Mouse (Mus musculus) myocyte (in vitro differentiated cells): ENCODE measurements around the gene Dnah8. TPM values are rescaled to one million over a fixed set of nuclear protein-coding genes. Genes with fewer than 3 reads are reported as not detected.

Experiments used
- H3K27me3 ChIP-seq: one replicate; pipeline ENCODE4 v1.6.1; 2011; ENCODE audit not compliant: control insufficient read depth, insufficient read depth, insufficient read length
- H3K36me3 ChIP-seq: one replicate; pipeline ENCODE4 v1.6.1; 2011; ENCODE audit not compliant: control insufficient read depth, insufficient read depth
- H3K4me2 ChIP-seq: one replicate; pipeline ENCODE4 v1.6.1; 2011; ENCODE audit warnings: low read depth, control low read depth
- H3K4me3 ChIP-seq: one replicate; pipeline ENCODE4 v1.5.1; 2011; ENCODE audit warnings: mild to moderate bottlenecking, control low read depth, moderate library complexity
- H3K79me2 ChIP-seq: one replicate; pipeline ENCODE4 v1.6.1; 2011; ENCODE audit not compliant: control insufficient read depth, insufficient read depth
- H3ac ChIP-seq: one replicate; pipeline ENCODE4 v1.6.1; 2011; ENCODE audit not compliant: control insufficient read depth, insufficient read length
- CEBPB ChIP-seq: IDR thresholded peaks from 2 replicates; pipeline ENCODE4 v1.6.1; 2011; ENCODE audit warnings: mild to moderate bottlenecking, moderate library complexity; ENCODE audit not compliant: poor library complexity, insufficient read depth, severe bottlenecking
- E2F4 ChIP-seq: IDR thresholded peaks from one replicate; pipeline ENCODE4 v1.6.1; 2011; ENCODE audit warnings: mild to moderate bottlenecking, control low read depth, moderate library complexity; ENCODE audit not compliant: insufficient read depth
- MAX ChIP-seq: IDR thresholded peaks from one replicate; pipeline ENCODE4 v1.6.1; 2011; ENCODE audit warnings: low read depth, mild to moderate bottlenecking, control low read depth
- MYOD1 ChIP-seq, 3 experiments: IDR thresholded peaks; one replicate each; pipeline ENCODE4 v1.6.1; 2011; ENCODE audit warnings: control low read depth in 2 of 3, low read depth in 2 of 3, mild to moderate bottlenecking in 2 of 3, moderate library complexity in 1 of 3; ENCODE audit not compliant: insufficient read length in 2 of 3, control insufficient read depth in 1 of 3
- MYOG ChIP-seq, 3 experiments: IDR thresholded peaks; one replicate each; pipeline ENCODE4 v1.6.1; 2011; ENCODE audit warnings: control low read depth in 2 of 3, low read depth in 2 of 3, mild to moderate bottlenecking in 2 of 3; ENCODE audit not compliant: insufficient read length in 2 of 3, control insufficient read depth in 1 of 3, insufficient read depth in 1 of 3
- POLR2A ChIP-seq: IDR thresholded peaks from one replicate; pipeline ENCODE4 v1.6.1; 2011; ENCODE audit warnings: low read depth, mild to moderate bottlenecking, control low read depth, moderate library complexity; ENCODE audit not compliant: insufficient read length
- POLR2AphosphoS2 ChIP-seq: IDR thresholded peaks from one replicate; pipeline ENCODE4 v1.6.1; 2011; ENCODE audit warnings: low read depth, control low read depth; ENCODE audit not compliant: insufficient read length
- REST ChIP-seq: IDR thresholded peaks from one replicate; pipeline ENCODE4 v1.6.1; 2011; ENCODE audit warnings: mild to moderate bottlenecking, control low read depth, moderate library complexity; ENCODE audit not compliant: insufficient read depth, insufficient read length
- SRF ChIP-seq: IDR thresholded peaks from one replicate; pipeline ENCODE4 v1.6.1; 2011; ENCODE audit warnings: low read depth; ENCODE audit not compliant: control insufficient read depth, insufficient read length
- TCF12 ChIP-seq: IDR thresholded peaks from one replicate; pipeline ENCODE4 v1.6.1; 2011; ENCODE audit warnings: mild to moderate bottlenecking, control low read depth; ENCODE audit not compliant: poor library complexity, insufficient read depth, severe bottlenecking
- TCF3 ChIP-seq: IDR thresholded peaks from one replicate; pipeline ENCODE4 v1.6.1; 2011; ENCODE audit warnings: low read depth, control low read depth; ENCODE audit not compliant: insufficient read length
- USF1 ChIP-seq: IDR thresholded peaks from one replicate; pipeline ENCODE4 v1.6.1; 2011; ENCODE audit warnings: low read depth, mild to moderate bottlenecking, control low read depth, moderate library complexity
- polyA plus RNA-seq: library from polyadenylated mRNA; unstranded; fragments of >200 nt; fragmentation: generic; extraction: Trizol; gene quantifications from one replicate; pipeline ENCODE4 v1.2.1, GENCODE M21; 2012; ENCODE audit warnings: missing spikeins

Gene Dnah8
- polyA plus RNA-seq, 1 experiment, result 0.08 TPM

DNA sequence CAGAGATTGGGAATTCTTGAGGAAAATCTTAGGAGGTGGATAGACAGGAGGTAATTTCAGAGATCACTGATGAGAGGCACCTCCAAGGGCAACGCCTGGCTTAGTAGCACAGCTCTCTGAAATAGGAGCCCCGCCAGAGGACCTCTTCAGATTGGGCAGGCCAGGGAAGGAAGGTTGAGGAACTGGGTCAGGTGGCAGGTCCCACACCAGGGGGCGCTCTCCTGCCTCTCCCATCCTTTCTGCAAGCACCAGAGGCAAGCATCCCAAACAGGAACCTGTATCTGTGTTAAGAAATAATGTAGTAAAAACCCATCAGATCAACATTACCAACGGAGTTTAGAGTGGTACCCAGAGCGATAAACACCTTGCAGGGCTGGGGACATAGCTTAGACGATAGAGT is 113.6 kb downstream of the Dnah8 start:
- Histone ChIP-seq H3K36me3 (no peaks in the 10 kb centered on the region), H3K4me3 (no peak overlapping the region), H3K79me2 (no peaks in the 10 kb centered on the region), H3K4me2 (no peak overlapping the region), H3ac (no peak overlapping the region), H3K27me3 (no peaks in the 10 kb centered on the region)
- TF ChIP-seq MYOG (IDR thresholded peaks at IDR 0.05; ENCODE audit: control insufficient read depth in 1 of 3, insufficient read depth in 1 of 3, insufficient read length in 2 of 3, low read depth in 2 of 3), result no peak
- no peak for TF ChIP-seq POLR2AphosphoS2
- no peak for TF ChIP-seq TCF3
- TF ChIP-seq POLR2A, result no peak
- TF ChIP-seq MAX, result no peak
- TF ChIP-seq CEBPB, result no peak
- TF ChIP-seq MYOD1 (IDR thresholded peaks at IDR 0.05; ENCODE audit: control insufficient read depth in 1 of 3, insufficient read length in 2 of 3, low read depth in 2 of 3), result no peak
- no peak for TF ChIP-seq TCF12
- TF ChIP-seq E2F4, result no peak
- no peak for TF ChIP-seq REST
- TF ChIP-seq SRF, result no peak
- no peak for TF ChIP-seq USF1

DNA sequence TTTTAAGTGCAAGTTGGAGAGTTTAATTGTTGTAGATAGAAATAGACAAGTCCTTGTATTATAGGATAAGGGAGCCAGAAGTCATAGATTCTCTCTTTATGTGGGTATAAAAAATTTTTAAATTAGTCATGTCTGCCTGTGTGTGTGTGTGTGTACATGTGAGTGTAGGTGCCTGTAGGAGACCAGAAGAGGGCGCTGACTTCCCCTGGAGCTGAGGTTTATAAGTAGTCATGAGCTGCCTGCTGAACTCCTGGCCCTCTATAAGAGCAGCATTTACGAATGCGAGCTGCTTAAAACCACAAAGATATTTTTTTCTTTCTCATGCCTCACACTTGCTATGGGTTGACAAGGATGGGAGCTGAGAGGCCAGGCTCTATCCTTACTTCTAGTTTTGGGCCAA is 115.6 kb downstream of the Dnah8 start:
- no peak overlapping the region for H3K4me2 ChIP-seq
- no peak for TF ChIP-seq REST
- H3K79me2 ChIP-seq, result no peaks in the 10 kb centered on the region

DNA sequence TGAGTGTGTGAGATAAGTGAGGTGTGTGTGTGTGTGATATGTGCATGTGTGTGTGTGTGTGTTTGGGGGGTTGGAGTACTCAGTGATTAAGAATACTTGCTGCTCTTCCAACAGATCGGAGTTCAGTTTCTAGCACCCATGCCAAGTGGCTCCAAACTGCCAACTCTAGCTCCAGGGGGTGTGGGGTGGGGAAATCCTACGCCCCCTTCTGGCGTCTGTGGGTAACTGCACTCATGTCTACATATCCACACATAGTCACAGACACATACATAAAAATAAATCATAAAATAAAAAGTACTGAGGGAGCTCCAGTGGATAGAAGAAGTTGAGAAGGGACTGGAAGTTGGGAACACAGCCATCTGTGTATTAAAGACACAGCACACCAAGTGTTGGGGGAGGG is 119.8 kb downstream of the Dnah8 start:
- Histone ChIP-seq H3K79me2 (no peaks in the 10 kb centered on the region), H3ac (no peak overlapping the region), H3K4me2 (no peak overlapping the region)

More for the DNA sequence above, 115.6 kb downstream of the Dnah8 start:
- no peak overlapping the region for H3K4me3 ChIP-seq
- no peaks in the 10 kb centered on the region for H3K27me3 ChIP-seq
- H3ac ChIP-seq, result no peak overlapping the region
- H3K36me3 ChIP-seq, result no peaks in the 10 kb centered on the region

GRCm38 (mm10) chr17:30746056-30747024 is 122.2 kb downstream of the Dnah8 start:
- Histone ChIP-seq H3K4me2 (no peak overlapping the region), H3K36me3 (no peaks in the 10 kb centered on the region), H3K79me2 (no peaks in the 10 kb centered on the region), H3ac (no peak overlapping the region), H3K4me3 (no peak overlapping the region), H3K27me3 (peaks cover 4% of the 10 kb centered on the region)
- no peak for TF ChIP-seq TCF12
- TF ChIP-seq TCF3, result no peak
- TF ChIP-seq USF1, result peak; percentile 47
- no peak for TF ChIP-seq CEBPB
- no peak for TF ChIP-seq MAX
- TF ChIP-seq SRF, result no peak
- TF ChIP-seq POLR2AphosphoS2, result no peak

More for the DNA sequence above, 119.8 kb downstream of the Dnah8 start:
- H3K4me3 ChIP-seq, result no peak overlapping the region
- TF ChIP-seq MAX (no peak), E2F4 (no peak), TCF12 (no peak), MYOD1 (IDR thresholded peaks at IDR 0.05; ENCODE audit: control insufficient read depth in 1 of 3, insufficient read length in 2 of 3, low read depth in 2 of 3) (no peak), POLR2AphosphoS2 (no peak), CEBPB (no peak), TCF3 (no peak), POLR2A (no peak), SRF (no peak), USF1 (no peak), MYOG (IDR thresholded peaks at IDR 0.05; ENCODE audit: control insufficient read depth in 1 of 3, insufficient read depth in 1 of 3, insufficient read length in 2 of 3, low read depth in 2 of 3) (no peak), REST (no peak)
- peaks cover 4% of the 10 kb centered on the region for H3K27me3 ChIP-seq
- H3K36me3 ChIP-seq, result no peaks in the 10 kb centered on the region

GRCm38 (mm10) chr17:30749391-30749790 is 125.2 kb downstream of the Dnah8 start:
- Histone ChIP-seq H3K27me3 (peaks cover 4% of the 10 kb centered on the region), H3K4me3 (no peak overlapping the region), H3K4me2 (no peak overlapping the region), H3K36me3 (no peaks in the 10 kb centered on the region), H3K79me2 (no peaks in the 10 kb centered on the region), H3ac (no peak overlapping the region)
- TF ChIP-seq TCF3 (no peak), MYOG (IDR thresholded peaks at IDR 0.05; ENCODE audit: control insufficient read depth in 1 of 3, insufficient read depth in 1 of 3, insufficient read length in 2 of 3, low read depth in 2 of 3) (no peak), TCF12 (no peak), POLR2A (no peak), MYOD1 (IDR thresholded peaks at IDR 0.05; ENCODE audit: control insufficient read depth in 1 of 3, insufficient read length in 2 of 3, low read depth in 2 of 3) (no peak), E2F4 (no peak), USF1 (no peak), MAX (no peak), POLR2AphosphoS2 (no peak), CEBPB (no peak), SRF (no peak), REST (no peak)
